Mouse (Mus musculus) lung, postnatal 0 days (tissue): ENCODE measurements around the gene Adat1.
A peak's percentile ranks its signal among the peaks of the same experiment; 100 is the strongest.

Experiments used
- CTCF ChIP-seq: IDR thresholded peaks from 2 replicates; pipeline ENCODE4 v1.5.1; 2016; ENCODE audit warnings: antibody characterized with exemption, mild to moderate bottlenecking
- EP300 ChIP-seq: IDR thresholded peaks from 2 replicates; pipeline ENCODE4 v1.6.1; 2016; ENCODE audit warnings: antibody characterized with exemption, mild to moderate bottlenecking, control low read depth

DNA sequence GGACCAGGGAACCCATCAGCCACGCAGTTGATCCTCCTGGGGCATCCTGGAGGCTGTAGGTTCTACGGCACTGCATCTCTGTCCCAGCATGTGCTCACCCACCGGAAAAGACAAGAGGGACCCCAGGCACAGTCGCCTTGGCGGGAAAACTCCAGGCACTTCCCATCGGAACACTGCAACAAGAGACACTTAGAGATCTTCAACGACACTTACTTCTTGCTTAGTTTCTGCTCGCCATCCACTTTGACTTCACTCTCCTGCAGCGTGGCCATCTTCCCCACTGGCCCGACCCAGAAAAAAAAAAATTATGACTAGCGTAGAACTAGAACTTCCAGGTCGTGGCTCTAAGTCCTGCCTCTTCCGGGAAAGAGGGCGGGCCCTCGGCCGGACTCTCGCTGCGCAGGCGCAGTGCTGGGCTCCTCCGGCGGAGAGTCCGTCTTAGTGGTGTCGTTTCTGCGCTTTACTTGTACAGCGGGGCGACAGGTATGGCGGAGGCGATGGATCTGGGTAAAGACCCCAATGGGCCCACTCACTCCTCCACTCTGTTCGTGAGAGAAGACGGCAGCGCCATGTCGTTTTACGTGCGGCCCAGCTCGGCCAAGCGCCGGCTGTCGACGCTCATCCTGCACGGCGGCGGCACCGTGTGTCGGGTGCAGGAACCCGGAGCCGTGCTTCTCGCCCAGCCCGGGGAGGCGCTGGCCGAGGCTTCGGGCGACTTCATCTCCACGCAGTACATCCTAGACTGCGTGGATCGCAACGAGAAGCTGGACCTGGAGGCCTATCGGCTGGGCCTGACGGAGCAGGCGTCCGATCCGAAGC, 19.1 kb upstream of the Adat1 start, which contains the start of the genes Kars and Terf2ip:
- TF ChIP-seq CTCF (peak; percentile 8), EP300 (no peak; the same call in 1 of the 2 replicates)
